Mouse (Mus musculus): ENCODE data around the gene Rbbp4.

Rbbp4 gene

DNA sequence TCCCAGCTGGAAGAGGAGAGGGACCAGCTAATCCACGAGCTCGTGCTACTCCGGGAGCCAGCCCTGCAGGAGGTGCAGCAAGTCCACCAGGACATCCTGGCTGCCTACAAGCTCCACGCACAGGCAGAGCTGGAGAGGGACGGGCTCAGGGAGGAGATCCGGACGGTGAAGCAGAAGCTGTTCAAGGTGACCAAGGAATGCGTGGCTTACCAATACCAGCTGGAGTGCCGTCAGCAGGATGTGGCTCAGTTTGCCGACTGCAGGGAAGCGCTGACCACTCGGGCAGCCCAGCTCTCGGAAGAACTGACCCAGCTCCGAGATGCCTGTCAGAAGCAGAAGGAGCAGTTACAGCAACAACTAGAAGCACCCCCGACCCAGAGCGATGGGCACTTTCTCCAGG lies 41.5 kb downstream of the Rbbp4 start:
- no peak for DNase-seq (ENCODE audit: extremely low spot score, low spot score)

DNA sequence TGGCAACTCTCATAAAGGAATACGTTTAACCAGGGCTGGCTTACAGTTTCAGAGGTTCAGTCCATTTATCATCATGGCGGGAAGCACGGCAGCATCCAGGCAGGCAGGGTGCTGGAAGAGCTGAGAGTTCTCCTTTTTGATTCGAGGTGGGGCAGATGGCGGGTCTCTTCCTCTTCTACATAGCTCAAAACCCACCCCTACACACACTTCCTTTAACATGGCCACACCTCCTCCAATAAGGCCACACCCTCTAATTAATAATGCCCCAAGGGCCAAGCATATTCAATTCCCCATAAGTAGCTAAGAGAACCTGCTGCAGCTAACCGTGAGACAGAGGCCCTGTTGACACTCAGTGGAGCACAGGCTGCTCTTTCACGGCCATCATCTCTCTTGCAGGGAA lies 42.3 kb downstream of the Rbbp4 start:
- no peak for DNase-seq (ENCODE audit: extremely low spot score, low spot score)

DNA sequence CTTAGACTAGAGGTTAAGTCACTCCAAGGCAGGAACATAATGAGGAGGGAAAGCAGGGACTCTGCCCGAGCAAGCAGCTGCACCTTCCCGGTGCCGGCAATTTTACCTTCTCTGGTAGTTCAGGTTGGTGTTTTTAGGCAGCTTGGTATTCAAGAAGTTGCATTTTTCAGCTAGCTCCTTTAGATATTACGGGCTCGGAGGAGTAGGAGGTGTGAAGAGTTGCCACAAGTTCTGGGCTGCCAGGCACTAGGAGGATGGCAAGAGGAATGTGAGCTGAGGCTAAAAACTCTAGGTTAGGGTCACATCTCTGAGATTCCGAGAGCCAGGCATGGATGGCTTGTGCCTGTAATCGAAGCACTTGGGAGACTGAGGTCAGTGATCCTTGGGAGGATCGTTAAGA lies 45.5 kb downstream of the Rbbp4 start:
- no peak for DNase-seq (ENCODE audit: extremely low spot score, low spot score)

GRCm38 (mm10) chr4:129288067-129288466 lies 47.1 kb downstream of the Rbbp4 start:
- DNase-seq (ENCODE audit: extremely low spot score, low spot score), result no peak

DNA sequence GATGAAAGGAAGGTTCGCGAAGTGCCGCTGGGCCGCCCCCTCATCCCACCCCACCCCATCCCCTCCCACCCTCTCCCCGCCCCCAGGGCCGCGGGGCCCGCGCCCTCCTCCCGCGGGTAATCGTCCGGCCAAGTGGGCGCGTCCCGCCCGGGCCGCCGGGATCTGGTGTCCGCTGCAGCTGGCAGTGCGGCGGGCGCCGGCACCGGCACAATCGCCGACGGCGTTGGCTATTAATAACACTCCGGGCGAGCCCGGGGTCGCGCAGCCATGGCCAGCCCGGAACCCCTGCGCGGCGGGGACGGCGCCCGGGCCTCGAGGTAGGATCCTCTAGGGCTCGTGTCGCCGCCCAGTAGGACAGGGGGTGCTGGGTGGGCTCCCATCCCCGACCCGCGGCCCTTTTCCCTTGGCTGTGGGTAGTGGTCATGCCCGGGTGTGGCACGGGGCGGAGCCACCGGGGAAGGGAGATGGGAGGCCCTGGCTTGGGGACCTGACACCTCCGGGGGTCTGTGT lies 47.6 kb downstream of the Rbbp4 start, which contains the start of gene Sync:
Sync (plus strand) TSS at position 146 of the 510 bp plus-strand sequence.
- DNase-seq (ENCODE audit: extremely low spot score, low spot score), result peak; percentile 56

DNA sequence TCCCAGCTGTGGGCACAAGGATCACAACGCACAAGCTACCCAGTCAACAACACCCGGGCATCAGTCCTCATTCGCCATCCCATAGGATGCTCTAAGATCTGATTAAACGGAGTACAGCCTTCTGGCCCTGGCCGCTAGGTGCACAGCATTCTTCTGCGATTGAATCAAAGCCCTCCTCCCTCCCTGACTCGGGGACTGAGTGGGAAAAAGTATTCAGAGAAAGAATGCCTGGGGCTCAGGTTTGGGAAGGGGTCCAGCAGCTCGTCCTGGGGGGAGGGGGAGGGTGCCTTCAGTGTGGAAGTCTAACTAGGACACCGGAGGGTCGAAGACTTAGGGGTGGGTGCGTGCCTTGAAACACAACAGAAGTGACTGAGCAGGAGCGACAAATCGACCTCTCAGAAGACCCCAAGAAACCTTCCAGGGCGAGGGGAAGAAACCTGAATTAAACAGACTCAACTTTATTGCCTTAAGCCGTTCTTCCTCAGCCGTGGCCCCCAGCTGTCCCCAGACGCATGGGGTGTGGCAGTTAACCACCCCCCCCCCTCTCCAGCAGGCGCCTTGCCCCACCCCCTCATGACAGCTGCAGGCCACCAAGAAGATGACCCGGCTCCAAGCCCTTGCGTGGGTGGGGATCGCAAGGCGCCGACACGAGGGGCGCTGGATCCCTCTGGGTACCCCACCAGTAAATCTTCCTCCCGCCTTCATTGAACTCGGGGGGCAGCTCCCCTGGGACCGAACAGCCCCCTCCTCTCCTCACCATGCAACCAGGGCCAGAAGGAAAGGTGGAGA lies 48.3 kb downstream of the Rbbp4 start:
- peak; percentile 53 for DNase-seq (ENCODE audit: extremely low spot score, low spot score)

- DNase-seq (ENCODE audit: extremely low spot score, low spot score), result no peak
These were observed 49.0 kb downstream of the Rbbp4 start for GRCm38 (mm10) chr4:129286001-129286682.

- no peak for DNase-seq (ENCODE audit: extremely low spot score, low spot score)
These were observed 50.5 kb downstream of the Rbbp4 start for GRCm38 (mm10) chr4:129284685-129285084.

DNA sequence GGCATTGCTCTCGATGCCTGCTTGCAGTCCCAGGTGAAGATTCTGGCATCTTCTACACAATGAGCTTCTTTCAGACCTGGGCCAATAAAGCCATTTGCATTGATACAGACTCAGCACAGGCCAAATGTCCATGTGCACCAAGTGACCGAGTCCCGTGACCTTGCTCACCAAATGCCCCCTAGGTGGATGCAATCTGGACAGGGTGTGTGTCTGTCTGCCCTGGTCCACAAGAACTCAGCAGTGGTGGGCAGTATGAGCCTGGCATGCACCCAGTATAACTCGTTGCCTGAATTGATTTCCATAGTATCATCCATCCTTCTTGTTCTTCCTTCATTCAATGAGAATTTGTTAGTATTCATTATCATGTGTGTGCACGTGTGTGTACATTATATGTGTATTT lies 51.9 kb downstream of the Rbbp4 start:
- DNase-seq (ENCODE audit: extremely low spot score, low spot score), result no peak

- no peak for DNase-seq (ENCODE audit: extremely low spot score, low spot score)
These were observed 52.4 kb downstream of the Rbbp4 start for GRCm38 (mm10) chr4:129282786-129283185.

DNA sequence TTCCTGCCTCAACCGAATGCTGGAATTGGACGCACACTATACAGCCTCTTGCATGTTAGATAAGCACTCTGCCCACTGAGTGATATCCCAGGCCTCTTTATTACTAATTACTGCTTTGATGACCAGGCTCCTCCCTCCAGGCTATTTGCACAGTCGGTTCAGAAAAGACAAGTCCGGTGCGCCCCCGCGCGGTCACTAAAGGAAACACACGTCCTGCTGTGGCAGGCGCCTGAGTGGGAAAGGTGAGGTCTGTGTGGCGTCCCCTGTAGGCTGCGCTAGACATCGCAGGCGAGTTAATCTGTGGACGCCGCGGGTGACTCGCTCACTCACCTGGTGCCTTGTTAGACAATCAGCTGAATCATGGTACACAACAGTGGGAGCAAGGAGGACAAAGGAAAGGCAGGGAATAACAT lies 58.7 kb downstream of the Rbbp4 start:
- DNase-seq (ENCODE audit: extremely low spot score, low spot score), result peak; percentile 94

DNA sequence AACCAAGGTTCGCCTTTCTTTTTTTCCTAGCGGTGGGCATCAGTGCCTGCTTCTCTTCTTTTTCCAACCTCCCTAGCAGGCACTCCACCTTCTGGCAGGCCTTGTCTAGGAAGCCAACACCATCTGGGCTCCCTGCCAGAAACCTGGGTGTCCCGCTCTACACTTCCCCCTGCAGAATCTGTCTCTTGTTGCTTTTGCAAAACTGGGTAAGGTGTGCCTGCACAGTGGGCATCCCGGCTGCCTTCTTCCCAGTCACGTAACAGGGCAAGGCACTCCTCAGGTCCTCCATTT lies 62.5 kb downstream of the Rbbp4 start:
- DNase-seq (ENCODE audit: extremely low spot score, low spot score), result no peak

DNA sequence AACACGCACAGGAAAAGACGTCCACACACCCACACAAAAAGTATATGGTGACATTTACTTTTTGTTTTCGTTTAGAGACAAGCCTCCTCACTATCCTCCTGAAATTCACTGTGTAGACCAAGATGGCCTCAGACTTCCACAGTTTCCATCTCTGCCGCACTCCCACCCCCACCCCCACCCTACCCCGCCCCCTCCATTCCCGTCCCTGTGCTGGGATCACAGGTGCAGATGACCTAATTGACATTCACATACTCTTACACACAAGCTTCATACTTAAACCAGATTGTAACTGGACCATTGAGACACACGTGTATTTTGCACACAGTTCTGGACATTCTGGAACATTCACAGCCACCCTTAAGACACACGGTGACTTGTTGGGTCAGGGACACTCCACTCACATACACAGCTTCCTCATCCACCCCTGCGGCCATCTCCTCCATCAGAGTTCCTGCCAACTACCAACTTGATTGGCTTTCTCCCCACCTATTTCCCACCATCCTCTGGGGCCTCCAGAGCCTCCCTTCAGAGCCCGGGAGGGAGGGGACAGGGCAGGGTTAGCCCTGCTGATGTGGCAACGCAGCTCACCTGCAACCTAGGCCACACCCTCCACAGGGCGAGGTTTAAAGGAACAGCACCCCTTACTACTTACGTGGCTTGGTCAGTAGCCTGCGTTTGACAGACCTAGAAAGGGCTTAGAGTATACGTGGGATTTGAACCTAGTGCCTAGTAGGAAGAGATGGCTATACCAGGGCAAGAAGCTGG lies 63.0 kb downstream of the Rbbp4 start:
- no peak for DNase-seq (ENCODE audit: extremely low spot score, low spot score)

DNA sequence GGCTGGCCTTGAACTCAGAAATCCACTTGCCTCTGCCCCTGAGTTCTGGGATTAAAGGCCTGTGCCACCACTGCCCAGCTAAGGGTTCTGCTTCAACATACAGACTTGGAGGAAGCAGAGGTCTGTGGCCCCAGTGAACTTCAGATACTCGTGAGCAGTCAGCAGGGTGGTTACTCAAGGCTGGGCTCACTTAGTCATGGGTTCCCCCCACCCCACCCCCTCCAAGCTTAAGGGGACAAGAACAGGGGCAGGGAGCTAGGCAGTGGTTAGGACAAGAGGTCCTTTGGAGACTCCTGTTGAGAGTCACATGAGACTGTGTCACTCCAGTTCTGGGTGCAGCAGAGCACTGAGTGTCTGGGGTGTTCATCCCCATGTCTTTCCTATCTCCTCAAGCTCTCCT lies 66.5 kb downstream of the Rbbp4 start:
- no peak for DNase-seq (ENCODE audit: extremely low spot score, low spot score)

DNA sequence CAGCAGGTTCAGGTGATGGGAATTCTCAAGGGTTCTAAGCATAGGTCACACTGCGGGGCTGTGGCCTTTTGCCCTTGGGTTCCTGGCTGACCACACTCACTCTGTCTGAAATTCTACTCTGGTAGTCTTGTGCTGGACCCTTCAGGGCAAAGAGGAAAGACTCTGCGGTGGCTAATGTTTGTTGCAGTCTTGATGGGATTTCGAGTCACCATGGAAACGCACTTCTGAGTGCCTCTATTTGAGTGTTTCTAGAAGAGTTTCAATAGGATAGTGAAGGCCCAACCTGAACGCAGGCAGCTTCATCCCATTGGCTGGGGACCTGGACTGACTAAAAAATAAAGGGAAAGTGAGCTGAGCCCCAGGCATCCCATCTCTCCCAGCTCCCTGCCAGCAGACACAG lies 68.3 kb downstream of the Rbbp4 start:
- DNase-seq (ENCODE audit: extremely low spot score, low spot score), result no peak

DNA sequence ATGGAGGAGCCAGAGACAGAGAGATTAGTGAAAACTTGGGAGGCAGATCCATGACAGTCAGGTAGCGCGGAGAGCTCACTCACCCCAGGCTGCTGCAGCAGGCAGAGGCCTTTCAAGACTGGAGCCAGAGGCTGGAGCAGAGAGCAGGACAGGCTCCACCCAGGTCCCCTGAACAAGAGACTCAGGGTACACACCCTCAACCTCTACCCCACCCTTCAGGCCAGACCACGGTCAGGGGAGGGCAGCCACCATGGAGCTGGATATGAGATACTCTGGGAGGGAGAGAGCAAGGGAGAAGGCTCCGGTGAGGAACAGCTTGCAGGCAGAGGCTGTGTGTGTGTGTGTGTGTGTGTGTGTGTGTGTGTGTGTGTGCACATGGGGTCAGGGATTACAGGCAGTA lies 69.0 kb downstream of the Rbbp4 start:
- DNase-seq (ENCODE audit: extremely low spot score, low spot score), result no peak

DNA sequence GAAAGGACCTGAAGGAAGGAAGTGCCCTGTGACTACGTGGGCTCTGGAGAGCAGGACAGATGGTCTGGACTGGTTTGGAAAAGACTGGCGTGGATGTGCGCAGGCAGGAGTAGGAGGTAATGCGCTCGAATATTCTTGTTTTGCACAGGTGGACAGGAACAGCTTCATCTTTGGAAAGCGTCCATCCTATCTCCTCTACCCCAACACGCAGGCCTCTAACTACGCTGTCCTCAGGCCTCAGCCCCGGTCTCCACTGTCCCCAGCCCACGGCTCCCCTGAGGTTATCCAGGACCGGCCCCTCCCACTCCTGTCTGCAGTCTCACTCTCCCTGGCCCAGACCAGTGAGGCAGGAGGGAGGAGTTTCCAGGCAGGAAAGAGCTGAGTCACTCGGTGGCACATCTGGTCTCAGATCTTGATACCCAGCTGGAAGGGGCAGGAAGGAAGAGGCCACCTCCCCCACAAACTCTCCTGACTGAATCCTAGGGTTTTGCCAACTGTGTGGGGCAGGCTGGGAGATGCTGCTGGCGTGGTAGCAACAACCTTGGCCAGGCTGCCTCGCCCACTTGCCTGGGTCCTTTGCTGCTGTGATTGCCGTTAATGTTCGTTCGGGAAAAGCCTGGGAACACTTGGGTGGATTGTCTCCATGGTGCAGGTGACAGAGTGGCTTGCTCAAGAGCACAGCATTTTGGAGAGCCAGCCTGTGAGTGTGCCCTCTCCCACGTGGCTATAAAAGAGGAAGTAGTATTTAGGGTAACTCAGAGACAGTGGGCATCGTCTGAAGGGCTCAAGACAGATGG lies 71.7 kb downstream of the Rbbp4 start:
- DNase-seq (ENCODE audit: extremely low spot score, low spot score), result peak; percentile 53

GRCm38 (mm10) chr4:129261196-129261595 lies 74.0 kb downstream of the Rbbp4 start, which contains the start of gene C77080:
Gene C77080, minus strand, starts transcription at chr4:129261404.
- DNase-seq (ENCODE audit: extremely low spot score, low spot score), result no peak

GRCm38 (mm10) chr4:129260678-129261077 lies 74.5 kb downstream of the Rbbp4 start:
- DNase-seq (ENCODE audit: extremely low spot score, low spot score), result no peak

GRCm38 (mm10) chr4:129259101-129259500 lies 76.1 kb downstream of the Rbbp4 start:
- DNase-seq (ENCODE audit: extremely low spot score, low spot score), result no peak
